Mouse (Mus musculus): ENCODE results near the gene Gm20388. TPM values are rescaled to one million over a fixed set of nuclear protein-coding genes. Genes with fewer than 3 reads are reported as not detected.

Gm20388 gene
- polyA plus RNA-seq, 1 experiment from 2014 or later: 5.3 TPM

DNA sequence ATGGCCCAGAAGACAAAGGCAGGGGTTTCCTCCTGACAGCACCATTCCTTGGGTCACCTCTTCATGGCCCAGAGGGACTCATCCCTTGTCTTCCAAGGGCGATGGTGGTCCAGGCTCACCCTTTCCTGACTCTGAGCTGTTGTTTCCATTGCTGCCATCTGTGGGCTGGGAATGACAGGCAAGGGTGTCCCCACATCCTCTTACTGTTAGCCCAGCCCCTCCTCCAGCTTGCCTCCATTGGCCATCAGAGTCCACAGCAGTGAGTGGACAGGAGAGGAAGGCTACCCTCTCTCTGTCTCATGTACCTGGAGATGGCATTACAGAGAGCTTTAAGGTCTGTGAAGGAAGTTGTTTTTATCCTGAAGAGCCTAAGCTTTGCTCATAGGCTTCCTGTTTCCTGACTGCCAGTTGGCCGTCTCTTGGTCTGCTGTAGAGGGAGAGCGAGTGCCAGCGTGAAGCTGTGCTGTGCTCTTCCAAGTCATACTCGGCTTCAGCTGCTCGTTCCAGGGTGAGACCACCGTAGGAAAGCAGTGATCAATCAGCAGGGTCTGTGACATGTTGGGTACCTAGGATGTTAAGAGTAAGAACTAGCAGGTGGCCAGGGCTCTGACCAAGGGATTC, 4391.4 kb downstream of the Gm20388 start:
- WGBS: 73% methylated on average over 7 of the region's 7 CpGs
- Histone ChIP-seq H3K9ac (ENCODE audit: low read depth, low read length) (no peak overlapping the region), H3K36me3 (ENCODE audit: control insufficient read depth, insufficient read depth, low read length) (no peaks in the 10 kb centered on the region), H3K27ac (ENCODE audit: low read depth, low read length) (no peak overlapping the region), H3K27me3 (replicated peaks; ENCODE audit: control insufficient read depth, insufficient read depth, low read length) (no peaks in the 10 kb centered on the region), H3K4me2 (no peak overlapping the region), H3K4me3 (ENCODE audit: low read depth, low read length) (no peak overlapping the region), H3K9me3 (ENCODE audit: control insufficient read depth, low read length) (no peaks in the 10 kb centered on the region), H3K4me1 (replicated peaks; ENCODE audit: control insufficient read depth, insufficient read depth, low read length) (peaks cover 2% of the 10 kb centered on the region; the same call in 1 of the 2 replicates)
- no peak for ATAC-seq (replicated peaks; ENCODE audit: low FRiP score)
- no peak for DNase-seq (ENCODE audit: low spot score)

- no peaks in the 10 kb centered on the region for H3K27me3 ChIP-seq (replicated peaks; ENCODE audit: control insufficient read depth, insufficient read depth, low read length)
- H3K36me3 ChIP-seq (ENCODE audit: control insufficient read depth, insufficient read depth, low read length): no peaks in the 10 kb centered on the region
- no peak overlapping the region for H3K27ac ChIP-seq (ENCODE audit: low read depth, low read length)
- DNase-seq (ENCODE audit: low spot score): no peak
- ATAC-seq (replicated peaks; ENCODE audit: low FRiP score): no peak
- H3K9me3 ChIP-seq (ENCODE audit: control insufficient read depth, low read length): no peaks in the 10 kb centered on the region
- H3K9ac ChIP-seq (ENCODE audit: low read depth, low read length): no peak overlapping the region
- H3K4me1 ChIP-seq (replicated peaks; ENCODE audit: control insufficient read depth, insufficient read depth, low read length): peaks cover 2% of the 10 kb centered on the region; the same call in 1 of the 2 replicates
- no peak overlapping the region for H3K4me3 ChIP-seq (ENCODE audit: low read depth, low read length)
- 85% methylated on average over 15 of the region's 15 CpGs for WGBS
- H3K4me2 ChIP-seq: no peak overlapping the region
Measured at GRCm38 (mm10) chr8:124303211-124303902, 4392.7 kb downstream of the Gm20388 start.

GRCm38 (mm10) chr8:124304141-124304540, 4393.5 kb downstream of the Gm20388 start:
- DNase-seq (ENCODE audit: low spot score) (no peak), ATAC-seq (replicated peaks; ENCODE audit: low FRiP score) (no peak)
- Histone ChIP-seq H3K4me3 (ENCODE audit: low read depth, low read length) (no peak overlapping the region), H3K9me3 (ENCODE audit: control insufficient read depth, low read length) (no peaks in the 10 kb centered on the region), H3K36me3 (ENCODE audit: control insufficient read depth, insufficient read depth, low read length) (no peaks in the 10 kb centered on the region), H3K4me1 (replicated peaks; ENCODE audit: control insufficient read depth, insufficient read depth, low read length) (peaks cover 2% of the 10 kb centered on the region; the same call in 1 of the 2 replicates), H3K27me3 (replicated peaks; ENCODE audit: control insufficient read depth, insufficient read depth, low read length) (no peaks in the 10 kb centered on the region), H3K4me2 (no peak overlapping the region), H3K9ac (ENCODE audit: low read depth, low read length) (no peak overlapping the region), H3K27ac (ENCODE audit: low read depth, low read length) (no peak overlapping the region)
- WGBS: 84% methylated on average over 4 of the region's 4 CpGs

- no peak overlapping the region for H3K4me3 ChIP-seq (ENCODE audit: low read depth, low read length)
- no peaks in the 10 kb centered on the region for H3K9me3 ChIP-seq (ENCODE audit: control insufficient read depth, low read length)
- no peaks in the 10 kb centered on the region for H3K36me3 ChIP-seq (ENCODE audit: control insufficient read depth, insufficient read depth, low read length)
- no peak overlapping the region for H3K27ac ChIP-seq (ENCODE audit: low read depth, low read length)
- no peak for ATAC-seq (replicated peaks; ENCODE audit: low FRiP score)
- no peak for DNase-seq (ENCODE audit: low spot score)
- no peak overlapping the region for H3K4me2 ChIP-seq
- no peak overlapping the region for H3K9ac ChIP-seq (ENCODE audit: low read depth, low read length)
- 50% methylated on average over 7 of the region's 7 CpGs for WGBS
- H3K4me1 ChIP-seq (replicated peaks; ENCODE audit: control insufficient read depth, insufficient read depth, low read length): peaks cover 2% of the 10 kb centered on the region; the same call in 1 of the 2 replicates
- no peaks in the 10 kb centered on the region for H3K27me3 ChIP-seq (replicated peaks; ENCODE audit: control insufficient read depth, insufficient read depth, low read length)
Measured at GRCm38 (mm10) chr8:124306574-124306973, 4395.9 kb downstream of the Gm20388 start.

GRCm38 (mm10) chr8:124307700-124308099, 4397.1 kb downstream of the Gm20388 start:
- Histone ChIP-seq H3K36me3 (ENCODE audit: control insufficient read depth, insufficient read depth, low read length) (no peaks in the 10 kb centered on the region), H3K9ac (ENCODE audit: low read depth, low read length) (no peak overlapping the region), H3K27me3 (replicated peaks; ENCODE audit: control insufficient read depth, insufficient read depth, low read length) (no peaks in the 10 kb centered on the region), H3K4me3 (ENCODE audit: low read depth, low read length) (no peak overlapping the region), H3K4me2 (no peak overlapping the region), H3K4me1 (replicated peaks; ENCODE audit: control insufficient read depth, insufficient read depth, low read length) (peaks cover 2% of the 10 kb centered on the region; the same call in 1 of the 2 replicates), H3K9me3 (ENCODE audit: control insufficient read depth, low read length) (no peaks in the 10 kb centered on the region), H3K27ac (ENCODE audit: low read depth, low read length) (no peak overlapping the region)
- ATAC-seq (replicated peaks; ENCODE audit: low FRiP score) (no peak), DNase-seq (ENCODE audit: low spot score) (no peak)
- 89% methylated on average over 10 of the region's 10 CpGs for WGBS

GRCm38 (mm10) chr8:124310509-124310908, 4399.9 kb downstream of the Gm20388 start:
- no peak overlapping the region for H3K4me3 ChIP-seq (ENCODE audit: low read depth, low read length)
- DNase-seq (ENCODE audit: low spot score): no peak
- no peaks in the 10 kb centered on the region for H3K9me3 ChIP-seq (ENCODE audit: control insufficient read depth, low read length)
- ATAC-seq (replicated peaks; ENCODE audit: low FRiP score): no peak
- no peaks in the 10 kb centered on the region for H3K36me3 ChIP-seq (ENCODE audit: control insufficient read depth, insufficient read depth, low read length)
- no peaks in the 10 kb centered on the region for H3K27me3 ChIP-seq (replicated peaks; ENCODE audit: control insufficient read depth, insufficient read depth, low read length)
- WGBS: 84% methylated on average over 13 of the region's 13 CpGs
- no peak overlapping the region for H3K27ac ChIP-seq (ENCODE audit: low read depth, low read length)
- H3K4me2 ChIP-seq: no peak overlapping the region
- H3K4me1 ChIP-seq (replicated peaks; ENCODE audit: control insufficient read depth, insufficient read depth, low read length): peaks cover 2% of the 10 kb centered on the region; the same call in 1 of the 2 replicates
- H3K9ac ChIP-seq (ENCODE audit: low read depth, low read length): no peak overlapping the region

GRCm38 (mm10) chr8:124311111-124311510, 4400.5 kb downstream of the Gm20388 start:
- H3K27ac ChIP-seq (ENCODE audit: low read depth, low read length): no peak overlapping the region
- WGBS: 88% methylated on average over 6 of the region's 6 CpGs
- no peaks in the 10 kb centered on the region for H3K27me3 ChIP-seq (replicated peaks; ENCODE audit: control insufficient read depth, insufficient read depth, low read length)

GRCm38 (mm10) chr8:124311723-124312122, 4401.1 kb downstream of the Gm20388 start:
- no peak overlapping the region for H3K4me3 ChIP-seq (ENCODE audit: low read depth, low read length)
- H3K4me1 ChIP-seq (replicated peaks; ENCODE audit: control insufficient read depth, insufficient read depth, low read length): peaks cover 8% of the 10 kb centered on the region
- H3K36me3 ChIP-seq (ENCODE audit: control insufficient read depth, insufficient read depth, low read length): no peaks in the 10 kb centered on the region
- H3K9ac ChIP-seq (ENCODE audit: low read depth, low read length): no peak overlapping the region
- no peaks in the 10 kb centered on the region for H3K9me3 ChIP-seq (ENCODE audit: control insufficient read depth, low read length)
- DNase-seq (ENCODE audit: low spot score) (no peak), ATAC-seq (replicated peaks; ENCODE audit: low FRiP score) (no peak)
- no peaks in the 10 kb centered on the region for H3K27me3 ChIP-seq (replicated peaks; ENCODE audit: control insufficient read depth, insufficient read depth, low read length)
- no peak overlapping the region for H3K4me2 ChIP-seq
- 91% methylated on average over 17 of the region's 17 CpGs for WGBS
- H3K27ac ChIP-seq (ENCODE audit: low read depth, low read length): no peak overlapping the region

More at GRCm38 (mm10) chr8:124311111-124311510, 4400.5 kb downstream of the Gm20388 start:
- ATAC-seq (replicated peaks; ENCODE audit: low FRiP score) (no peak), DNase-seq (ENCODE audit: low spot score) (no peak)
- no peaks in the 10 kb centered on the region for H3K9me3 ChIP-seq (ENCODE audit: control insufficient read depth, low read length)
- no peaks in the 10 kb centered on the region for H3K36me3 ChIP-seq (ENCODE audit: control insufficient read depth, insufficient read depth, low read length)
- H3K4me2 ChIP-seq: no peak overlapping the region
- H3K4me1 ChIP-seq (replicated peaks; ENCODE audit: control insufficient read depth, insufficient read depth, low read length): peaks cover 4% of the 10 kb centered on the region
- H3K9ac ChIP-seq (ENCODE audit: low read depth, low read length): no peak overlapping the region
- H3K4me3 ChIP-seq (ENCODE audit: low read depth, low read length): no peak overlapping the region

GRCm38 (mm10) chr8:124312228-124312627, 4401.6 kb downstream of the Gm20388 start:
- Histone ChIP-seq H3K4me1 (replicated peaks; ENCODE audit: control insufficient read depth, insufficient read depth, low read length) (peaks cover 13% of the 10 kb centered on the region), H3K9me3 (ENCODE audit: control insufficient read depth, low read length) (no peaks in the 10 kb centered on the region), H3K36me3 (ENCODE audit: control insufficient read depth, insufficient read depth, low read length) (no peaks in the 10 kb centered on the region), H3K4me2 (no peak overlapping the region), H3K27me3 (replicated peaks; ENCODE audit: control insufficient read depth, insufficient read depth, low read length) (no peaks in the 10 kb centered on the region), H3K9ac (ENCODE audit: low read depth, low read length) (no peak overlapping the region), H3K4me3 (ENCODE audit: low read depth, low read length) (no peak overlapping the region), H3K27ac (ENCODE audit: low read depth, low read length) (no peak overlapping the region)
- no peak for ATAC-seq (replicated peaks; ENCODE audit: low FRiP score)
- WGBS: 90% methylated on average over 10 of the region's 10 CpGs
- no peak for DNase-seq (ENCODE audit: low spot score)
